Mouse (Mus musculus) inflammation-experienced regulatory T-cells (primary cell): ENCODE data around the gene Lrrc4. TPM values are rescaled to one million over a fixed set of nuclear protein-coding genes. Genes with fewer than 3 reads are reported as not detected.

ENCODE experiments used
- polyA plus RNA-seq, 2 experiments: library from polyadenylated mRNA; unstranded; fragments of 100-300 nt; shearing (Covaris generic); gene quantifications; one replicate each; pipeline ENCODE4 v1.2.1; 2017

Lrrc4 gene
- under 1 TPM in 1 of 2 experiments, not detected in 1; 0.43 TPM for polyA plus RNA-seq

DNA sequence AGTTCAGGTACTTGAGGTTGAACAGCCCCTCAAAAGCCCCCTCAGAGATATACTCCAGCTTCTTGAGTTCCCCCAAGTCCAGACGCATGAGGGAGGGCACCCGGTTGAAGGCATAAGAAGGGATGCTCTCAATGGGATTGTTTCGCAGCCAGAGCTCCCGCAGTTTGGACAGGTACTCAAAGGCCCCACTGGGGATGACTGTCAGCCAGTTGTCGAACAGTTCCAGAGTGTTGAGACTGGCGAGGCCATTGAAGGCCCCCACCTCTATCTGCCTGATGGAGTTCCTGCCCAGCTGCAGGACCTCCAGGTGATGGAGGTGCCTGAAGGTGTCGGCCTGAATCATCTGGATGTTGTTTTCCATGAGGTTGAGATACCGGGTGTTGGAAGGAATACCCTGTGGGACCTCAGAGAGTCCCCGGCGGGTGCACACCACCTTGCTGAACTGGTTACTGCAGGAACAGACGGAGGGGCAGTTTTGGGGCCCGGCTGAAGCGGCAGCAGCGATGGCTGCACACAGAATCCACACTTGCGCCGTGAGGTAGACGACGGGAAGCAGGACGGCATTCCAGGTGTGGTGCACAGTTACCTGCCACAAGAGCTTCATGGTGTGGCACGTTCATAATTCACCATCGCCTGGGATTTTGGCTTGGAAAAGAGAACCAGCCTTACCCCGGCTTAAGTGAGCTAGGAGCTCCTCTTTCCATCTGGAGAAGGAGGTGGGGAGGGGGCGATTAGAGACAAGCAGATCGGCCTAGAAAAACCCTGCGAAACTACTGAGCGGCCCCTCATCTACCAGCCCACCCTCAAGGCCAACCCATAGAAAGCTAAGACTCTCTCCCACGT lies at the start of gene Lrrc4:
Gene Lrrc4, minus strand, starts transcription at position 737 of the 843 bp plus-strand sequence.

Other genes with a start within 250 kb of the Lrrc4 start
- 1 to 10 TPM in 1 of 2 experiments, under 1 TPM in 1; 0.16 to 2.7 TPM for gene Lep, start 228.5 kb upstream of the Lrrc4 start, polyA plus RNA-seq